Mouse (Mus musculus) ES-Bruce4 (cell line): ENCODE measurements around the gene Cfap61.

Experiments used
- CTCF ChIP-seq: IDR thresholded peaks from one replicate; pipeline ENCODE4 v1.8.1; 2011; ENCODE audit warnings: low read depth, low read length
- EP300 ChIP-seq: IDR thresholded peaks from 2 replicates; pipeline ENCODE4 v1.6.1; 2011; ENCODE audit warnings: low read depth, low read length; ENCODE audit not compliant: insufficient read depth
- POLR2A ChIP-seq: IDR thresholded peaks from one replicate; pipeline ENCODE4 v1.8.1; 2011; ENCODE audit warnings: low read length; ENCODE audit not compliant: insufficient read depth

GRCm38 (mm10) chr2:146099838-146100237, 165.3 kb downstream of the Cfap61 start:
- TF ChIP-seq CTCF (no peak), POLR2A (no peak), EP300 (no peak)
